Mouse (Mus musculus) liver, postnatal 0 days (tissue): ENCODE measurements at regions not wholly inside any gene's neighbourhood (a gene's known extent, or its start where the extent isn't known, plus 50 kb on each side); places are given as distances from the start of the nearest gene placed in this dataset. TPM values are rescaled to one million over a fixed set of nuclear protein-coding genes. Genes with fewer than 3 reads are reported as not detected.
"Not testable (repeated sequence)": the region's sequence is repeated elsewhere in the genome, so short reads cannot be mapped to it uniquely, and the experiment has no call there.

ENCODE experiments used
- ATAC-seq: fragments of 200-750 bp; cut with Nextera tagmentation; 2 replicates; pipeline ENCODE4 v1.8.0; 2017; ENCODE audit warnings: mild to moderate bottlenecking, moderate library complexity
- DNase-seq: peaks from one replicate; pipeline ENCODE4 v3.0.0-alpha.2; 2016
- H3K27ac ChIP-seq: fragments of 300-500 bp; sonication (generic); 2 replicates; pipeline ENCODE4 v1.5.1; 2014; ENCODE audit warnings: antibody characterized with exemption, moderate library complexity, mild to moderate bottlenecking, low read depth
- H3K27me3 ChIP-seq: fragments of 300-500 bp; sonication (generic); 2 replicates; pipeline ENCODE4 v1.6.1; 2014; ENCODE audit warnings: low read length, control low read depth, mixed read lengths; ENCODE audit not compliant: insufficient read depth
- H3K36me3 ChIP-seq: fragments of 300-500 bp; sonication (generic); replicated peaks from 2 replicates; pipeline ENCODE4 v1.6.1; 2014; ENCODE audit warnings: mild to moderate bottlenecking, control low read depth, low read length, moderate library complexity, mixed read lengths; ENCODE audit not compliant: insufficient read depth
- H3K4me1 ChIP-seq: fragments of 300-500 bp; sonication (generic); 2 replicates; pipeline ENCODE4 v1.6.1; 2014; ENCODE audit warnings: antibody characterized with exemption, mild to moderate bottlenecking, control low read depth; ENCODE audit not compliant: insufficient read depth
- H3K4me2 ChIP-seq: fragments of 300-500 bp; sonication (generic); 2 replicates; pipeline ENCODE4 v1.6.1; 2014; ENCODE audit warnings: low read depth, mild to moderate bottlenecking, low read length, moderate library complexity, mixed read lengths
- H3K4me3 ChIP-seq: fragments of 300-500 bp; sonication (generic); 2 replicates; pipeline ENCODE4 v1.5.1; 2014; ENCODE audit warnings: low read depth, low read length
- H3K9ac ChIP-seq: fragments of 300-500 bp; sonication (generic); replicated peaks from 2 replicates; pipeline ENCODE4 v1.6.1; 2014; ENCODE audit warnings: mild to moderate bottlenecking, moderate library complexity
- H3K9me3 ChIP-seq: fragments of 300-500 bp; sonication (generic); 2 replicates; pipeline ENCODE4 v1.6.1; 2016; ENCODE audit warnings: mild to moderate bottlenecking, control low read depth, low read length, mixed read lengths
- CTCF ChIP-seq: sonication (generic); IDR thresholded peaks from 2 replicates; pipeline ENCODE4 v1.5.1; 2016; ENCODE audit warnings: antibody characterized with exemption, low read depth
- EP300 ChIP-seq: IDR thresholded peaks from 2 replicates; pipeline ENCODE4 v1.6.1; 2016; ENCODE audit warnings: antibody characterized with exemption, low read depth, mild to moderate bottlenecking
- WGBS: fragments of 180-500 bp; shearing (Covaris S2); extraction: QIAGEN DNeasy Blood & Tissue Kit; methylation state at CpG from one replicate; pipeline ENCODE4 v1.1.7; 2014; ENCODE audit not compliant: insufficient replicate concordance; 5-methylcytosine and 5-hydroxymethylcytosine counted together
- microRNA-seq: library from miRNA; unstranded; fragments of <30 nt; microRNA quantifications from one replicate; pipeline ENCODE4, GENCODE M21; 2016

- H3K4me3 ChIP-seq, result no peak overlapping the region
- H3K36me3 ChIP-seq, result no peaks in the 10 kb centered on the region
- H3K4me1 ChIP-seq, result no peaks in the 10 kb centered on the region
- H3K9me3 ChIP-seq, result no peaks in the 10 kb centered on the region
- no peak overlapping the region for H3K27ac ChIP-seq
- WGBS, result 47% methylated on average over 14 of the region's 14 CpGs
- H3K4me2 ChIP-seq, result no peak overlapping the region
- TF ChIP-seq CTCF (no peak), EP300 (no peak)
- no peaks in the 10 kb centered on the region for H3K27me3 ChIP-seq
- H3K9ac ChIP-seq, result no peak overlapping the region
- no peak for DNase-seq
- no peak for ATAC-seq
Measured at GRCm38 (mm10) chr12:77019708-77020511, 57.9 kb upstream of the Max start.

DNA sequence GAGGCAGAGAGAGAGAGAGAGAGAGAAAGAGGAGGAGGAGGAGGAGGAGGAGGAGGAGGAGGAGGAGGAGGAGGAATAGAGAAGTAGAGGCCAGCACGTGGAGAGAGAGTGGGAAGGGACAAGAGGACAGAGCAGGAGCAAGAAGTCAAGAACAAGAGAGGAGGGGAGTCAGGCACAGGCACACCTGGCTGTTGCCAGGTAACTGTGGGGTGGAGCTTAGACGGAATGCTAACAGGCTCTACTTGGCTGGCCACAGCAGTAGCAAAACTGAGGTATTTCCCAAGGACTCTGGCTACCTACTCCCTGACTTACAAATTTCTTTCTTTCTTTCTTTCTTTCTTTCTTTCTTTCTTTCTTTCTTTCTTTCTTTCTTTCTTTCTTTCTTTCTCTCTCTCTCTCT, 57.1 kb upstream of the Max start:
- not testable (repeated sequence) for H3K27ac ChIP-seq, H3K27me3 ChIP-seq, H3K36me3 ChIP-seq, H3K4me3 ChIP-seq, H3K9me3 ChIP-seq, H3K9ac ChIP-seq, H3K4me1 ChIP-seq, H3K4me2 ChIP-seq, ATAC-seq, DNase-seq
- 57% methylated on average over 2 of the region's 2 CpGs for WGBS

- H3K27me3 ChIP-seq, result no peaks in the 10 kb centered on the region
- DNase-seq (no peak), ATAC-seq (no peak)
- no peaks in the 10 kb centered on the region for H3K36me3 ChIP-seq
- no peak overlapping the region for H3K4me2 ChIP-seq
- no peaks in the 10 kb centered on the region for H3K4me1 ChIP-seq
- H3K9ac ChIP-seq, result no peak overlapping the region
- no peak overlapping the region for H3K4me3 ChIP-seq
- no peak overlapping the region for H3K27ac ChIP-seq
- WGBS, result 45% methylated on average over 6 of the region's 6 CpGs
- no peaks in the 10 kb centered on the region for H3K9me3 ChIP-seq
- TF ChIP-seq EP300 (no peak), CTCF (no peak)
Measured at GRCm38 (mm10) chr12:77018373-77018772, 56.4 kb upstream of the Max start.

DNA sequence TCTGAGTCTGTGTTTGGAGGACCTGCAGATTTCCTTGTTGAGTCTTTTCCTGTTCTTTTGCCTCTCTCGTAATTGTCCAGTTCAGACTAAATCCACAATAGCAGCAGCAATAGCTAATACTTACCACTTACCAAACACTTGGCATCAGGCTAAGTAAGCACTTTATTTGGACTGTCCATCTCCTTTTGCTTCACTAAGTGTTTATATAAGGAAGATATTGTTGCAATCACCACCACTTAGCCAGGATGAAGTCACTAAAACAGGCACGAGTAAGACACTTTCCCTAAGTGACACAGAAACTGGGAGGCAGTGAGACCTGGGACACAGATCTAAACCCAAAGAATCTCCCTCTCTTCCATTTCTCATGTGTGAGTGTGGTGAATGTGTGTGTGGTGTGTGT, 52.9 kb upstream of the Max start:
- ATAC-seq, result no peak
- no peak for DNase-seq

More for the DNA sequence above, 52.9 kb upstream of the Max start:
- no peaks in the 10 kb centered on the region for H3K36me3 ChIP-seq
- no peak overlapping the region for H3K4me2 ChIP-seq
- H3K4me1 ChIP-seq, result no peaks in the 10 kb centered on the region
- no peaks in the 10 kb centered on the region for H3K27me3 ChIP-seq
- no peak overlapping the region for H3K4me3 ChIP-seq
- 75% methylated on average over 2 of the region's 2 CpGs for WGBS
- H3K9me3 ChIP-seq, result no peaks in the 10 kb centered on the region
- no peak overlapping the region for H3K9ac ChIP-seq
- TF ChIP-seq EP300, result no peak
- TF ChIP-seq CTCF, result no peak
- no peak overlapping the region for H3K27ac ChIP-seq

Small RNAs in the stretch of these regions (microRNA-seq; reads per million reads assigned to microRNA genes)
- gene Gm22696, result not detected
